9 mouse cellular contexts compared by ENCODE assay signal in genomic region chr12:81026995-81027942, GRCm38 (mm10). TPM values are rescaled to one million over a fixed set of nuclear protein-coding genes. Genes with fewer than 3 reads are reported as not detected.
DNase-seq lines count a peak whose midpoint lies in the region; ATAC-seq lines count a peak whose summit lies in the region.
"Had no signal": no experiment of that assay in that cellular context is flagged by ENCODE, and none has a peak within 500 bp of the region (broad histone marks: within the 10 kb centered on the region; RNA-seq: fewer than 3 reads in every experiment).

No protein-coding gene starts in this region.

- peak overlapping the region; percentile 72 for H3K9ac ChIP-seq in hindbrain, embryonic 15.5 days

- peaks cover 22% of the 10 kb centered on the region for H3K4me1 ChIP-seq in hindbrain, embryonic 15.5 days (replicated peaks)

- intact Hi-C loops in left cerebral cortex, postnatal 4 days (cut with DNase I), result no loop called here

- DNase-seq in left cerebral cortex, postnatal 4 days, result peak; percentile 49
- no peak for DNase-seq in left cerebral cortex, adult 11 months (ENCODE audit: low spot score)
- DNase-seq in adrenal gland, postnatal 14 days, result peak; percentile 53
- peak; percentile 51 for DNase-seq in embryo, embryonic 11 days
- peak; percentile 39 for DNase-seq in mesoderm, embryonic 11.5 days (ENCODE audit: low read depth, low spot score)
- peak; percentile 58 for DNase-seq in thymus, postnatal 4 days

- ATAC-seq in hindbrain, embryonic 15.5 days (ENCODE audit: low FRiP score, low read depth), result peak; percentile 54
- no peak for ATAC-seq in activated CD4-positive, CD25-positive, alpha-beta regulatory T cell, adult 4 months

- H3K9me3 ChIP-seq in hindbrain, embryonic 15.5 days, result no peaks in the 10 kb centered on the region

- peak overlapping the region; percentile 70 for H3K27ac ChIP-seq in hindbrain, embryonic 15.5 days (replicated peaks)

- no peaks in the 10 kb centered on the region for H3K27me3 ChIP-seq in hindbrain, embryonic 15.5 days

- 2% methylated on average over 45 of the region's 45 CpGs for WGBS in hindbrain, embryonic 15.5 days

- H3K4me3 ChIP-seq in hindbrain, embryonic 15.5 days, result peak overlapping the region; percentile 82

- peak overlapping the region; percentile 93 for H3K4me2 ChIP-seq in hindbrain, embryonic 15.5 days

- no peaks in the 10 kb centered on the region for H3K36me3 ChIP-seq in hindbrain, embryonic 15.5 days

RNA-seq across cellular contexts. Expression of gene Smoc1, which starts 0.7 kb away (rescaled TPM):
- 10 to 100 TPM; 15.8 to 17.2 TPM for total RNA-seq in left cerebral cortex, postnatal 4 days (2021)
- total RNA-seq in adrenal gland, postnatal 14 days (2021), result 37.3 and 54.7 TPM in 2 replicates
- 36.6 and 37.7 TPM in 2 replicates for polyA plus RNA-seq in hindbrain, embryonic 15.5 days (2015; fragmentation: Nextera tagmentation; extraction: Ambion mirVana)
- polyA plus RNA-seq in activated CD4-positive, CD25-positive, alpha-beta regulatory T cell, adult 4 months (2017; shearing (Covaris generic)), result under 1 TPM in 1 of 2 experiments, not detected in 1; 0.53 TPM

RNA-seq across cellular contexts. Expression of gene Slc10a1, which starts 58.8 kb away (rescaled TPM):
- not detected for total RNA-seq in left cerebral cortex, postnatal 4 days (2021)
- 3.0 and 59.5 TPM in 2 replicates for total RNA-seq in adrenal gland, postnatal 14 days (2021)
- polyA plus RNA-seq in hindbrain, embryonic 15.5 days (2015; fragmentation: Nextera tagmentation; extraction: Ambion mirVana), result 0.35 and 0.45 TPM in 2 replicates
- 1 to 10 TPM in 1 of 2 experiments, under 1 TPM in 1; 0.52 to 1.4 TPM for polyA plus RNA-seq in activated CD4-positive, CD25-positive, alpha-beta regulatory T cell, adult 4 months (2017; shearing (Covaris generic))
- total RNA-seq: left cerebral cortex, postnatal 10 days had no signal
